Mouse (Mus musculus): ENCODE data around the gene Tmem248. TPM values are rescaled to one million over a fixed set of nuclear protein-coding genes. Genes with fewer than 3 reads are reported as not detected.

The Tmem248 gene
- total RNA-seq, 1 experiment from 2014 or later = 34.9 TPM

- no peak for ATAC-seq (ENCODE audit: extremely low read depth, insufficient number of reproducible peaks, low FRiP score, poor library complexity, severe bottlenecking)
These were observed 18.9 kb upstream of the Tmem248 start for GRCm38 (mm10) chr5:130197981-130198380.

GRCm38 (mm10) chr5:130200233-130201029, 16.4 kb upstream of the Tmem248 start:
- no peak for ATAC-seq (ENCODE audit: extremely low read depth, insufficient number of reproducible peaks, low FRiP score, poor library complexity, severe bottlenecking)

DNA sequence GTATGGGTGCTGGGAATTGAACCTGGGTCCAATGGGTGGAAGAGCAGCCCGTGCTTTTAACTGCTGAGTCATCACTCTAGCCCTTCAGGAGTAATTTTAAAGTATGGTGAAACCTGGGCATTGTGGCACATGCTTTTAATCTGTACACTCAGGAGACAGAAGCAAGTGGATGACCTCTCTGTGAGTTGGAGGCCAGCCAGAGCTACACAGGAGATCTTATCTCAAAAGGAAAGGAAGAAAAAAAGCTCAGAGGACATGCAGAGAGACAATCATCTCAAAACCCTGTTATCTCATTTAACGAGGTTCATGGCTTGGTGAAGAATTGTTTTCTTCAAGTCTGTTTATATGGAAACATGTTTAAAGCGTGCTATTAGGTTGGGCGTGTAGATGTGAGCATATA, 12.9 kb upstream of the Tmem248 start:
- ATAC-seq (ENCODE audit: extremely low read depth, insufficient number of reproducible peaks, low FRiP score, poor library complexity, severe bottlenecking) = no peak

DNA sequence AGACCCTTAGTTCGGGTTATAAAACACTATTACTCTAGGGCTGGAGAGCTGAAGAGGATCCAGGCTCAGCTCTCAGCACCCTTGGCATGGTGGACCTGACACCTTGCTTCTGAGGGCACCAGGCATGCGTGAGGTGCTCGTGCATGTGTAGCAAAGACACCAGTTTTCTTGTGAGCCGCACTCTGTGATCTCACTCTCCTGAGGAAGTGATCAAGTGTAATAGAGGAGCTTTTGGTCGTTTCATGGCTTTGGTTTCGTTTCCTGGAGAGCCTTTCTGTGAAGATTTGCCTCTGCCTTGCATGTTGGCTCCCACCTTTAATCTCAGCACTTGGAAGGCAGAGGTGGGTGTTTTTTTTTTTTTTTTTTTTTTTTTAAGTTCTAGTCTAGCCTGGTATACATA, 12.3 kb upstream of the Tmem248 start:
- ATAC-seq (ENCODE audit: extremely low read depth, insufficient number of reproducible peaks, low FRiP score, poor library complexity, severe bottlenecking) = peak; percentile 31; the same call in 1 of the 2 replicates

GRCm38 (mm10) chr5:130205441-130206023, 11.3 kb upstream of the Tmem248 start:
- peak; percentile 25; the same call in 1 of the 2 replicates for ATAC-seq (ENCODE audit: extremely low read depth, insufficient number of reproducible peaks, low FRiP score, poor library complexity, severe bottlenecking)

GRCm38 (mm10) chr5:130207299-130207698, 9.6 kb upstream of the Tmem248 start:
- ATAC-seq (ENCODE audit: extremely low read depth, insufficient number of reproducible peaks, low FRiP score, poor library complexity, severe bottlenecking) = no peak

DNA sequence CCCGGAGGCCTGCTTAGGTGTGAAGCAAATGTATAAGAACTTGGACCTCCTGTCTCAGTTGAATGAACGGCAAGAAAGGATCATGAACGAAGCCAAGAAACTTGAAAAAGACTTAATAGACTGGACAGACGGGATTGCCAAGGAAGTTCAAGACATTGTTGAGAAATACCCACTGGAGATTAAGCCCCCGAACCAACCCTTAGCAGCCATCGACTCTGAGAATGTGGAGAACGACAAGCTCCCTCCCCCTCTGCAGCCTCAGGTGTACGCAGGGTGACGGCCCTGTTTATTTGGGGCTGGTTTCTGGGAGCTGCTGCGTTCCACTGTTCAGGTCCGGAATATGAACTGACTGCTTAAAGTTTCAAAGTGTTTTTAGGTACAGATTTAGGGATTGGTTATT, 3.9 kb upstream of the Tmem248 start:
- ATAC-seq (ENCODE audit: extremely low read depth, insufficient number of reproducible peaks, low FRiP score, poor library complexity, severe bottlenecking) = no peak

DNA sequence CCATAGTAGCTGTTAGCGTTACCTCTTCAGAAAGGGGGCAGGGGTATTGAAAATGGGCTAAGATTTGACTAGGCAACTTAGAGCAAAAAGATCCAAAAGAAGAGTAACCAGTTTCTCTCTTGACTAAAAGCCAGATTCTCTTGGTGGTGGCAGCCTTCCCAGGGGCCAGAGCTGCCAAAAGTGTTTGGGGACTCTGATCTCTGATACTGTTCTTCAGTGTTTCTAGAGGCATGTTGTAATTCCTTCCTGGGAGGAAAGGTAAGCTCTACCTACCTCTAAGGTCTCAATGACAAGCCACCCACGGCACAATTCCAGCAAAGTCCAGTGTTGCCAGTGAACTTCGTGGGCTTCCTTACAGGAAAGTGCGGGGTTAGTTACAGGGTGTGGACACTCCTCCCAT, 525 bp downstream of the Tmem248 start:
- ATAC-seq (ENCODE audit: extremely low read depth, insufficient number of reproducible peaks, low FRiP score, poor library complexity, severe bottlenecking) = no peak

GRCm38 (mm10) chr5:130218336-130218735, 1.5 kb downstream of the Tmem248 start:
- ATAC-seq (ENCODE audit: extremely low read depth, insufficient number of reproducible peaks, low FRiP score, poor library complexity, severe bottlenecking) = no peak

DNA sequence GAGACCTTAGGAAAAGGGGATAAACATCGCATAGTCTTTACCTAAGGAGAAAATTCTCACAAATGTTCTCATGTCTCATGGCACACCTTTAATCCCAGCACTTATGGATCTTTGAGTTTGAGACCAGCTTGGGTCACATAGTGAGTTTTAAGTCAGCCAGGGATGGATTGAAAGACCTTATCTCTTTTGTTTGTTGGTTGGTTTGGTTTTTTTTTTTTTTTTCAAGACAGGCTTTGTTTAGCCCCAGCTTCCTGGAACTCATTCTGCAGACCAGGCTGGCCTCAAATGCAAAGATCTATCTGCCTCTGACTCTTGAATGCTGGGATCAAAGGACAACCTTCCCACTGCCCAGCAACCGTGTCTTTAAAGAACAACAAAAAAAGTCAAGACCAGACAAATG, 4.4 kb downstream of the Tmem248 start:
- no peak for ATAC-seq (ENCODE audit: extremely low read depth, insufficient number of reproducible peaks, low FRiP score, poor library complexity, severe bottlenecking)

DNA sequence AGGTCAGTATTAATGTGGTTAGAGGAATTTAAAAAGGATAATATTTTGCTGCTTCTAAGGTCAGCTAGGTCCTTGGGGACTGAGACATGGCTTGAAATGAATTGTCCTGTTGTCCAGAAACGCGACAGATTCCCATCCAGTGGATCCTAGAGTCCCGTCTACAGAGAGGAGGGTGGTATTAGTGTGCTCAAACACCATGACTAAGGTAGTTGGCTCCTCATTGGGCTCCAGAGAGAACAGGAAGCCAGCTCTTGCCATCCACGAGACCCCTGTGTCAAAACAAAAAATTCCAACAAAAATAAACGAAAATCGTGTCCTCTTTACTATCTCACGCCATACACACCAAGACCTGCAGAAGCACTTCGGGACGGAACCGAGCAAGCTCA, 4.9 kb downstream of the Tmem248 start:
- ATAC-seq (ENCODE audit: extremely low read depth, insufficient number of reproducible peaks, low FRiP score, poor library complexity, severe bottlenecking) = no peak

- peak; percentile 76 for ATAC-seq (ENCODE audit: extremely low read depth, insufficient number of reproducible peaks, low FRiP score, poor library complexity, severe bottlenecking)
These were observed 5.5 kb downstream of the Tmem248 start for GRCm38 (mm10) chr5:130222146-130223004.

DNA sequence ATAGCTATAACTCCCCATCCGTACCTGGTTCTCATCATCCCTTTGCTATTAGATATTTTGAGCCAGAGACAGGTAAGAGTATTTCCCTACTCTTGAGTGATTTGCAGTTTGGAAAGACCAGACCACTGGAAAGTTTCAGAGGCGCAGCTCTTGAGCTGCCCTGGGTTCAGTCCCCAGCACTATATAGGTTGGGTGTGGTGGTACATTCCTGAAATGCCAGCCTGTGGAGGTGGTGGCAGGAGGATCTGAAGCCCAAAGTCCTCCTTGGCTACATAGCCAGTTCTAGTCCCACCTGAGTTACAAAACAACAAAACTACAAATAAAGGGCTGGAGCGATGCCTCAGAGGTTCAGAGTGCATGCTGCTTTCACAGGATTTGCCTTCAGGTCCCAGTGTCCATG, 9.9 kb downstream of the Tmem248 start:
- no peak for ATAC-seq (ENCODE audit: extremely low read depth, insufficient number of reproducible peaks, low FRiP score, poor library complexity, severe bottlenecking)

- ATAC-seq (ENCODE audit: extremely low read depth, insufficient number of reproducible peaks, low FRiP score, poor library complexity, severe bottlenecking) = no peak
These were observed 11.2 kb downstream of the Tmem248 start for GRCm38 (mm10) chr5:130228120-130228519.

GRCm38 (mm10) chr5:130236302-130236701, 19.4 kb downstream of the Tmem248 start:
- ATAC-seq (ENCODE audit: extremely low read depth, insufficient number of reproducible peaks, low FRiP score, poor library complexity, severe bottlenecking) = no peak

GRCm38 (mm10) chr5:130239236-130239635, 22.4 kb downstream of the Tmem248 start:
- ATAC-seq (ENCODE audit: extremely low read depth, insufficient number of reproducible peaks, low FRiP score, poor library complexity, severe bottlenecking) = no peak

DNA sequence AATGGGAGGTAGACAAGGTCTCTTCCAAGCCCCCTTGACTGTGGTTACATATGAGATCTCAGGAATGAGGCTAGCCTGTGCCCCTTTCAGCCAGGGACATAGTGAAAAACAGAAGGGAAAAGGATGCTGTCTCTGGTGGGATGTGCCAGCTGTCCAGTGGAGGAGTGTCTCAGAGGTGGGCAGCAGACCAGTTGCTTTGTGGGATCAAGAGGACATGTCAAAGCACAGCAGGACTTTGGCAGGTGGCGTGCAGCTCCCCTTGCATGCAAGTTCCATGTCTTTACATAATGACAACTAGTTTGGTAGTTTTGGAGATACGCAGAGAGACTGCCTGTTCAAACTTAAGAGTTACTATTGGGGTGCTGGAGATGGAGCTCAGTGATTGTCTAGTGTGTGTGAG, 23.0 kb downstream of the Tmem248 start:
- no peak for ATAC-seq (ENCODE audit: extremely low read depth, insufficient number of reproducible peaks, low FRiP score, poor library complexity, severe bottlenecking)

GRCm38 (mm10) chr5:130241426-130241825, 24.5 kb downstream of the Tmem248 start:
- no peak for ATAC-seq (ENCODE audit: extremely low read depth, insufficient number of reproducible peaks, low FRiP score, poor library complexity, severe bottlenecking)

GRCm38 (mm10) chr5:130247823-130248222, 30.9 kb downstream of the Tmem248 start:
- ATAC-seq (ENCODE audit: extremely low read depth, insufficient number of reproducible peaks, low FRiP score, poor library complexity, severe bottlenecking) = 0 out of 2 replicates have a peak, but pooled peaks have one; percentile 39

Data from neutrophil, adult 5-6 weeks (primary cell).